Mouse (Mus musculus): Measurements from ENCODE around the gene Pdyn. TPM values are rescaled to one million over a fixed set of nuclear protein-coding genes. Genes with fewer than 3 reads are reported as not detected.

Pdyn gene
- total RNA-seq, 2 experiments from 2014 or later = not detected

- no peak for DNase-seq
Measured at GRCm38 (mm10) chr2:129654233-129654950, 45.3 kb downstream of the Pdyn start.

GRCm38 (mm10) chr2:129653632-129654031 is 46.0 kb downstream of the Pdyn start:
- no peak for DNase-seq

GRCm38 (mm10) chr2:129652616-129653015 is 47.0 kb downstream of the Pdyn start:
- DNase-seq = peak; percentile 52

Other genes starting within 250 kb of the Pdyn start
- gene F830045P16Rik, start 163.2 kb downstream of the Pdyn start, total RNA-seq (2021) = not detected
- gene Sirpa, start 107.0 kb downstream of the Pdyn start, total RNA-seq (2021) = 1 to 10 TPM; 6.7 to 7.9 TPM
- gene Stk35, start 100.7 kb upstream of the Pdyn start, total RNA-seq (2021) = 1 to 10 TPM; 5.3 to 7.6 TPM

All from gastrocnemius, postnatal 25 days (tissue).